Mouse (Mus musculus): ENCODE results near the gene Gm4027.
"Not testable (repeated sequence)": the region's sequence is repeated elsewhere in the genome, so short reads cannot be mapped to it uniquely, and the experiment has no call there.

Gene Gm4027
- long read RNA-seq, experiment 1 = 0 reads
- long read RNA-seq, experiment 2 = 0 reads

GRCm38 (mm10) chr12:87618569-87618968 is at the start of gene Gm4027:
Gene Gm4027 (plus strand): TSS chr12:87618869.
- intact Hi-C loops (cut with DNase I) = not testable (repeated sequence)

- intact Hi-C loops (cut with DNase I) = not testable (repeated sequence)
These were observed 17.3 kb upstream of the Gm4027 start for GRCm38 (mm10) chr12:87601388-87601787.

DNA sequence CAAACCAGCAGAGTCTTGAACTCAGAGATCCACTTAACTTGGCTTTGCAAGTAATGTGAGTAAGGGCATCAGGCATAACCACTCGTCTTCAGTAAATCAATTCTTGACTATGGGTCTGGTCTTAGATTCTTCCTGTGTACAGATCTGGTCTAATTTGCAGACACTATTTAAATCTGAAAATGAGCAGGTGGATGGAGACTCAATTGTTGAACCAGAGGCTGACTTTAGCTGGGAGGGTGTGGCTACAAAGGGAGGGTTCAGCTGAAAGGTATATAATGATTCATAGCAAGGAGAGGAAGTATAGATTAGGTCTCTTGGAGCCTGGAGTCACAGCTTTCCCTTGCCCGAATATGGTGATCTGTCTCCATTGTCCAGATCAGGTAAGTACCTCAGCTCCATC is 16.3 kb upstream of the Gm4027 start, which contains the start of gene Oog1:
Gene Oog1, plus strand, starts transcription at position 301 of the 400 bp plus-strand sequence.
- intact Hi-C loops (cut with DNase I) = not testable (repeated sequence)

GRCm38 (mm10) chr12:87644520-87644919 is 25.9 kb downstream of the Gm4027 start, which contains the start of gene Gm16381:
Gene Gm16381 (minus strand): TSS chr12:87644620.
- intact Hi-C loops (cut with DNase I) = not testable (repeated sequence)

DNA sequence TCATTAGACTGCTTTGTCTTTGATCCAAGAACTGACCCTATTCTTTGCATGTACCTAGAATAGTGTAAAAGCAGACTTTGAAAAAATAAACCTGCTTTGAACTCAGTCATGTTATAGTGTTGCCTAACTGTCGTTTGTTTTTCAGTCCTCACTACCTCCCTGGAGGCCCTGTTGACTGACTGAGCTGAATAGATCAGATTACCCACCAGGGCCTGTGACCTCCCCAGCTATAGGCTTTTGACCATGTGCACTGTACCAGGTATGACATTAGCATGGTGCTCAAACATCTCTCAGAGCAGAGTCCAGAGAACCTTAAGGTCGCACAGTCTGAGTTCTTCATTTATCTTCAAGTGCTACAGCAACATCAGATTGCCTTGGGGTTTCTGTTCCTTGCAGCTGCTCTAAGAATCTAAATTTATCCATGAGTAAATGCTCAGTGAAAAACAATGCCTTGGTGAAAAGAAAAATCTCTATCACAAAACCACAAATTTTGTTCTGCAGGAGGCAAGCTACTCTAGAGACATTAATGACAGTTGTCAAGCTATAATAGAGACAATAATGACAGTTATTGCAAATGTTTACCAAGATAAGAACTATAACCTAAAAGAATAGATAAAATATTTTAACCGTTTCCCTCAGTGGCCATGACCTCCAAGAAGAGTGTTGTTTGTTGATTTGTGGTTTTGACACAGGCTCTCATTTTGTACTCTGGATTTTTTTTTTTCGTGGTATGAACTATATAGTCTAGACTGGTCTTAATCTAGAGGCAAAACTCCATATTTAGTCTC is 34.4 kb downstream of the Gm4027 start:
- intact Hi-C loops (cut with DNase I) = not testable (repeated sequence)
